Mouse (Mus musculus) ES-Bruce4 (cell line): ENCODE results near the gene Ribc2. TPM values are rescaled to one million over a fixed set of nuclear protein-coding genes. Genes with fewer than 3 reads are reported as not detected.

Source experiments
- H3K27ac ChIP-seq: 2 replicates; pipeline ENCODE4 v1.5.1; 2012; ENCODE audit warnings: low read length, inconsistent platforms; ENCODE audit not compliant: insufficient read depth
- H3K27me3 ChIP-seq: 2 replicates; pipeline ENCODE4 v1.6.1; 2012; ENCODE audit warnings: mild to moderate bottlenecking, low read length, inconsistent platforms; ENCODE audit not compliant: control insufficient read depth, poor library complexity, insufficient read depth, severe bottlenecking
- H3K36me3 ChIP-seq: 2 replicates; pipeline ENCODE4 v1.6.1; 2012; ENCODE audit warnings: inconsistent platforms, mild to moderate bottlenecking, low read length, moderate library complexity; ENCODE audit not compliant: control insufficient read depth, poor library complexity, insufficient read depth, severe bottlenecking
- H3K4me1 ChIP-seq: one replicate; pipeline ENCODE4 v1.8.1; 2011; ENCODE audit warnings: low read length; ENCODE audit not compliant: control insufficient read depth, insufficient read depth
- H3K4me3 ChIP-seq: 2 replicates; pipeline ENCODE4 v1.5.1; 2011; ENCODE audit warnings: low read depth, mild to moderate bottlenecking, low read length
- H3K9ac ChIP-seq: 2 replicates; pipeline ENCODE4 v1.6.1; 2012; ENCODE audit warnings: low read depth, mild to moderate bottlenecking, inconsistent platforms; ENCODE audit not compliant: poor library complexity, severe bottlenecking
- H3K9me3 ChIP-seq: replicated peaks from 2 replicates; pipeline ENCODE4 v1.6.1; 2012; ENCODE audit warnings: mild to moderate bottlenecking, low read length, inconsistent platforms; ENCODE audit not compliant: control insufficient read depth, poor library complexity, insufficient read depth, severe bottlenecking
- CTCF ChIP-seq: IDR thresholded peaks from one replicate; pipeline ENCODE4 v1.8.1; 2011; ENCODE audit warnings: low read depth, low read length
- EP300 ChIP-seq: IDR thresholded peaks from 2 replicates; pipeline ENCODE4 v1.6.1; 2011; ENCODE audit warnings: low read depth, low read length; ENCODE audit not compliant: insufficient read depth
- POLR2A ChIP-seq: IDR thresholded peaks from one replicate; pipeline ENCODE4 v1.8.1; 2011; ENCODE audit warnings: low read length; ENCODE audit not compliant: insufficient read depth
- polyA plus RNA-seq: library from polyadenylated mRNA; stranded (reverse); fragments of >200 nt; gene quantifications from 2 replicates; pipeline ENCODE4 v1.2.4, GENCODE M21; 2011; ENCODE audit warnings: low read depth; ENCODE audit not compliant: missing spikeins, insufficient read depth, insufficient read length

The Ribc2 gene
- polyA plus RNA-seq, 1 experiment, result not detected

GRCm38 (mm10) chr15:85173425-85173824 lies 41.5 kb downstream of the Ribc2 start:
- Histone ChIP-seq H3K27ac (no peak overlapping the region), H3K4me3 (no peak overlapping the region), H3K9me3 (no peaks in the 10 kb centered on the region), H3K27me3 (no peaks in the 10 kb centered on the region; the same call in 1 of the 2 replicates), H3K4me1 (no peaks in the 10 kb centered on the region), H3K36me3 (no peaks in the 10 kb centered on the region), H3K9ac (no peak overlapping the region)
- TF ChIP-seq EP300 (no peak), POLR2A (no peak), CTCF (no peak)

DNA sequence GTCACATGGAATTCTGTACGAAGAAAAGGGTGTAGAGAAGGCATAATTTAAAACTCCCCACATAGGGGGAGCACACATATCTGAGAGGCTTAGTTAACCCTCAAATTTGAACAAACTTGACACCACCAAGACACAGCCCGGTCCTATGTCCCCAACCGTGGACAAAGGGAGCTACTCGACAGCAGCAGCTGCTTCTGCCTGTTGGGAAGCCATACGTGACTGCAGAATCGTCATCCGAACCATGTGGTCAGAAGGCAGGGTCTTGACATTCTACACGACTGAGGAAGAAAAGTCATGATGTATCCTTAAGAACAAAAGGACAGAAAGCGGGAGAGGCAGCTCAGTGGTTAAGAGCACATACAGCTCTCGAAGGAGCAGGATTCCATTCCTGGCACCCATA lies 42.2 kb downstream of the Ribc2 start:
- no peaks in the 10 kb centered on the region for H3K4me1 ChIP-seq
- H3K36me3 ChIP-seq, result no peaks in the 10 kb centered on the region
- H3K9ac ChIP-seq, result no peak overlapping the region
- TF ChIP-seq EP300 (no peak), POLR2A (no peak), CTCF (no peak)
- no peaks in the 10 kb centered on the region for H3K9me3 ChIP-seq
- no peaks in the 10 kb centered on the region; the same call in 1 of the 2 replicates for H3K27me3 ChIP-seq
- H3K27ac ChIP-seq, result no peak overlapping the region
- no peak overlapping the region for H3K4me3 ChIP-seq

- no peaks in the 10 kb centered on the region for H3K4me1 ChIP-seq
- TF ChIP-seq CTCF, result no peak
- TF ChIP-seq EP300, result no peak
- no peak for TF ChIP-seq POLR2A
Measured at GRCm38 (mm10) chr15:85177576-85177975, 45.7 kb downstream of the Ribc2 start.

GRCm38 (mm10) chr15:85178172-85178571 lies 46.3 kb downstream of the Ribc2 start:
- H3K27ac ChIP-seq, result no peak overlapping the region
- no peaks in the 10 kb centered on the region; the same call in 1 of the 2 replicates for H3K27me3 ChIP-seq
- H3K4me1 ChIP-seq, result no peaks in the 10 kb centered on the region
- no peak overlapping the region for H3K4me3 ChIP-seq
- no peaks in the 10 kb centered on the region for H3K9me3 ChIP-seq
- no peaks in the 10 kb centered on the region for H3K36me3 ChIP-seq
- H3K9ac ChIP-seq, result no peak overlapping the region
- no peak for TF ChIP-seq POLR2A
- no peak for TF ChIP-seq CTCF
- TF ChIP-seq EP300, result no peak

More at GRCm38 (mm10) chr15:85177576-85177975, 45.7 kb downstream of the Ribc2 start:
- Histone ChIP-seq H3K9ac (no peak overlapping the region), H3K4me3 (no peak overlapping the region), H3K9me3 (no peaks in the 10 kb centered on the region), H3K27ac (no peak overlapping the region), H3K27me3 (no peaks in the 10 kb centered on the region; the same call in 1 of the 2 replicates), H3K36me3 (no peaks in the 10 kb centered on the region)

GRCm38 (mm10) chr15:85179528-85180180 lies 47.8 kb downstream of the Ribc2 start:
- Histone ChIP-seq H3K27me3 (no peaks in the 10 kb centered on the region; the same call in 1 of the 2 replicates), H3K36me3 (no peaks in the 10 kb centered on the region), H3K4me3 (no peak overlapping the region), H3K27ac (no peak overlapping the region), H3K9ac (no peak overlapping the region), H3K9me3 (no peaks in the 10 kb centered on the region), H3K4me1 (no peaks in the 10 kb centered on the region)
- TF ChIP-seq POLR2A (no peak), EP300 (no peak), CTCF (no peak)

- no peak overlapping the region for H3K4me3 ChIP-seq
- TF ChIP-seq EP300, result no peak
- no peak overlapping the region for H3K27ac ChIP-seq
Measured at GRCm38 (mm10) chr15:85180368-85180767, 48.5 kb downstream of the Ribc2 start.

More at GRCm38 (mm10) chr15:85180368-85180767, 48.5 kb downstream of the Ribc2 start:
- H3K27me3 ChIP-seq, result no peaks in the 10 kb centered on the region; the same call in 1 of the 2 replicates
- H3K9me3 ChIP-seq, result no peaks in the 10 kb centered on the region
- no peak overlapping the region for H3K9ac ChIP-seq
- H3K36me3 ChIP-seq, result no peaks in the 10 kb centered on the region
- no peaks in the 10 kb centered on the region for H3K4me1 ChIP-seq
